Mouse (Mus musculus): ENCODE data around the gene Htr2c. TPM values are rescaled to one million over a fixed set of nuclear protein-coding genes. Genes with fewer than 3 reads are reported as not detected.

Gene Htr2c
- polyA plus RNA-seq, 1 experiment from 2014 or later, result 5.5 TPM

DNA sequence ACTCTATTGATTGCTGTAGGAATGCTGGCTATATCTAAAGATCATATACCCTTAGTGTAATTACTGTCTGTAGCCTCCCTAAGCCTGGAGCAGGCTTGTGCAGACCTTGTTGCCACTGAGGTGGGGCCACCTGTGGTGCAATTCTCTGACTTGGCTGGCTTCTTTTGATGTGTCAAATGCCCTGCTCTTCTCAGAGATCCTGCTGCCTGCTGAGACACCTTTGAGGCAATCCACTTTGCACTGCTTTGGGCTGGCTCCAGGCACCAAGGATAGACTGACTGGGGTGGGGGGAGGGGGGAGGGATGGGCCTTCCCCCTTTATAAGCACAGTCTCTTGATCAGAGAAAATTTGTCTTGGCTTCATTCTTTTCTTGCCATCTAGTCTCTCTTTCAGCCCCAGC lies 252.9 kb downstream of the Htr2c start:
- no peak overlapping the region for H3K4me3 ChIP-seq
- no peak overlapping the region for H3K27ac ChIP-seq (replicated peaks)
- H3K27me3 ChIP-seq, result no peaks in the 10 kb centered on the region
- H3K36me3 ChIP-seq, result no peaks in the 10 kb centered on the region
- no peak overlapping the region for H3K4me2 ChIP-seq (replicated peaks)
- no peaks in the 10 kb centered on the region for H3K4me1 ChIP-seq
- ATAC-seq (replicated peaks), result no peak
- no peaks in the 10 kb centered on the region for H3K9me3 ChIP-seq
- no peak overlapping the region for H3K9ac ChIP-seq (replicated peaks)

DNA sequence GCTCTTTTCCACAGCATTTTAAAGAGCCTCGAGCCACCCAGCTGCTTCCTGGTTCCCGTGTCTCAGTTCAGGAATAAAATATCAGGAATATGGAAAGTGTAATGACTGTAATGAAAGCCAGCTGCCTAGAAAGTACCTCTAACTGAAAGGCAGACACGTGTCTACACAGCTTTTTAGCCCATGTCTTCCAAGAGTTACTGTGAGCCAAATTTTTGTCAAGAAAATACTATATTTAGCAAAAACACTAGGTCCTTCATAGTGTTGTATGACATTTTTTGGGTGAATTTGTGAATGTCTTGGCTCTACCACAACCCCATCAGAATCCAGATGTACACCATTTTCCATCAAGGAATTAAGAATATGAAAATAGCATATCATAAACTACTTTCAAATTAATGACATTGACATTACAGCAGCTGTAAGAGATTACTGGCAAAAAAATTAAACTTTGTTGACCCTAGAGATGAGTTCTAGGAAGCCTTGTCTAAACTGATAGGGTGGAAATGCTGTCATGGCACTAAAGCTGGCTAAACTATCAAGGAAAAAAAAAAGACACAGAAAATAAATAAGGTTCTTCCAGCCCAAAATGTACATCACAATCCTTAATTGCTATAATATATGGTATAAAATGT lies 255.2 kb downstream of the Htr2c start:
- Histone ChIP-seq H3K4me3 (no peak overlapping the region), H3K36me3 (no peaks in the 10 kb centered on the region), H3K4me2 (replicated peaks) (no peak overlapping the region), H3K27me3 (no peaks in the 10 kb centered on the region), H3K27ac (replicated peaks) (no peak overlapping the region), H3K4me1 (no peaks in the 10 kb centered on the region), H3K9me3 (no peaks in the 10 kb centered on the region), H3K9ac (replicated peaks) (no peak overlapping the region)
- ATAC-seq (replicated peaks), result no peak
- 78% methylated on average over 3 of the region's 3 CpGs for WGBS

DNA sequence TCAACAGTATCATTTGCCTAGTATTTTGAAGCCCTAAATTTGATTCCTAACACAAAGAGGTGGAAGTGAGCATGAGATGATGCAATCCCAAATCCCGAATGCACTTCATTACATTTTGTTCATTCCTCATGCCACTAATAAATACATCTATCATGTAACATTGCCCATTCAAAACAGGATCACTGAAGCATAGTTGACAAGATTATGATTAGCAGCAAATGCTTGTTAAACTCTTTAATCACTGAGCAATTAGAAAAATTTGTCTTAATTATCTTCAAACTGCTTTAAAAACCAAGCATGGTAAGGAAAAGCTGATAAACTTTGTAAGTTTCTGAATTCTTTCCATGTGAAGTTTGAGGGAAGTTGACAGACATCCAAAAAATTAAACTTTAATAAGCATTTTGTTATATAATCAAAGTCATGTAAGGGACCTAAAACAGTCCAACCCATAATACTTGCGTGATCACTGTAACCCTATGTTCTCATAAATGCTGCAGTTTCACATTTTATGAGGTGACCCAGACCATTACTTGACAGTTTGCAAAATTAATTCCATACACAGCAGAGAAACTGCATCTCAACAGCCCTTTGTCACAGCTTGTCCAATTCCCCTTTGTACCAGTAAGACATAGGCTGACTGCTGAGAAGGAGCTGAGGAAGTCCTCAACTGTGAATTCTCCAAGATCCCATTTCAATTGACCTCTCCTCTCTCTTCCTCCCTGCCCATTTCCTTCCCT lies 276.7 kb downstream of the Htr2c start:
- H3K27me3 ChIP-seq, result no peaks in the 10 kb centered on the region
- no peak overlapping the region for H3K9ac ChIP-seq (replicated peaks)
- H3K36me3 ChIP-seq, result no peaks in the 10 kb centered on the region
- no peaks in the 10 kb centered on the region for H3K9me3 ChIP-seq
- no peaks in the 10 kb centered on the region for H3K4me1 ChIP-seq
- H3K4me2 ChIP-seq (replicated peaks), result no peak overlapping the region
- no peak overlapping the region for H3K4me3 ChIP-seq
- ATAC-seq (replicated peaks), result no peak
- no peak overlapping the region for H3K27ac ChIP-seq (replicated peaks)
- 52% methylated on average over 2 of the region's 2 CpGs for WGBS

MicroRNAs within 50 kb of the gene (microRNA counts, 519-probe panel; counts per million panel counts)
- microRNA mmu-miR-448, result 2,509 counts per million, percentile 54 among the panel's probes with 10 or more counts
- 2,107 counts per million, percentile 31 among the panel's probes with 10 or more counts for microRNA mmu-miR-764-3p
- microRNA mmu-miR-764-5p, result 2,294 counts per million, percentile 42 among the panel's probes with 10 or more counts

Small RNAs within 50 kb of the gene (microRNA-seq; reads per million reads assigned to microRNA genes)
- not detected for gene Gm22650
- gene Gm24627, result not detected
- gene Mir1264, result 63.0 reads per million, percentile 47 among the genes with 10 or more reads in this experiment
- 1,048 reads per million, percentile 79 among the genes with 10 or more reads in this experiment for gene Mir1298
- gene Mir1912, result 2.2 reads per million, percentile 1 among the genes with 10 or more reads in this experiment
- gene Mir448, result 141 reads per million, percentile 58 among the genes with 10 or more reads in this experiment
- 1.1 reads per million for gene Mir764
